Mouse (Mus musculus) intestine, embryonic 14.5 days (tissue): ENCODE data around the gene Mfsd2a. TPM values are rescaled to one million over a fixed set of nuclear protein-coding genes. Genes with fewer than 3 reads are reported as not detected.

Source experiments
- polyA plus RNA-seq: library from polyadenylated mRNA; unstranded; fragments of >200 nt; fragmentation: Nextera tagmentation; extraction: Ambion mirVana; gene quantifications from 2 replicates; pipeline ENCODE4 v1.2.1, GENCODE M21; 2014

The Mfsd2a gene
- polyA plus RNA-seq, 1 experiment from 2014 or later, result 2.1 TPM

Other genes with a start within 250 kb of the Mfsd2a start
- 72.6 and 79.0 TPM in 2 replicates for gene Ppt1, start 124.9 kb downstream of the Mfsd2a start, polyA plus RNA-seq
- gene Cap1, start 75.1 kb downstream of the Mfsd2a start, polyA plus RNA-seq, result 77.9 and 82.8 TPM in 2 replicates
- 14.0 and 15.1 TPM in 2 replicates for gene Mycl, start 34.5 kb upstream of the Mfsd2a start, polyA plus RNA-seq
- 17.8 and 18.0 TPM in 2 replicates for gene Trit1, start 55.4 kb upstream of the Mfsd2a start, polyA plus RNA-seq
- 0.35 and 0.63 TPM in 2 replicates for gene Bmp8b, start 144.0 kb upstream of the Mfsd2a start, polyA plus RNA-seq
- gene Oxct2b, start 155.1 kb upstream of the Mfsd2a start, polyA plus RNA-seq, result 0.15 TPM in 1 of 2 replicates, not detected in the other
- gene Ppie, start 178.8 kb upstream of the Mfsd2a start, polyA plus RNA-seq, result 111 and 112 TPM in 2 replicates
- 7.5 and 7.8 TPM in 2 replicates for gene Hpcal4, start 222.0 kb upstream of the Mfsd2a start, polyA plus RNA-seq
- not detected in 2 replicates for gene Nt5c1a, start 240.3 kb upstream of the Mfsd2a start, polyA plus RNA-seq